Mouse (Mus musculus) NIH3T3 (cell line): ENCODE measurements at regions not wholly inside any gene's neighbourhood (a gene's known extent, or its start where the extent isn't known, plus 50 kb on each side); places are given as distances from the start of the nearest gene placed in this dataset.
"Not testable (repeated sequence)": the region's sequence is repeated elsewhere in the genome, so short reads cannot be mapped to it uniquely, and the experiment has no call there.

ENCODE experiments used
- DNase-seq: peaks from one replicate; pipeline ENCODE4 v3.0.0-alpha.2; 2012; ENCODE audit warnings: low read depth

DNA sequence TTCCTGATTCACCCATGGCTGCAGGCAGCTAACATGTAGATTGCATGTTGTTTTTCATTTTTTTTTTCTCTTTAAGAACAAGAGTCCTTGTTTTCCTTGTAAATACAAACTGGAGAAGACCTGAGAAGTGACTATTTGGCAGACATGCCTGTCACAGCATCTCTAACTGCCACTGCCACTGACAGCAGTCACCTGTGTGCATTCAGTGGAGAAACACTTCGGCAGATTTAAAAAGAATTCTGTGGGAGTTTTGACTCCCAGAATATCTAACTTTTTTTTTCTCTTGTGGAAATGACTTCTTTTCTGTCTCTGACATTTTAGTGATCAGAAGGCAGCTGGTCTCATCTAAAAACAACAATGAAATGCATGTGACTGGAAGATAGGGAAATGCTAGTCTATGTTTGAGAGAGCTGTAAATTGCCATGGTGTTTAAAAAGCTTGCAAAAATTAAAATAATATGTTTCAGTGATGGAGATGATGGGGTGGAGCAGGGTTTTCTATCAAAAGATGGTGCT lies 526.0 kb upstream of the Agtr1b start:
- no peak for DNase-seq

DNA sequence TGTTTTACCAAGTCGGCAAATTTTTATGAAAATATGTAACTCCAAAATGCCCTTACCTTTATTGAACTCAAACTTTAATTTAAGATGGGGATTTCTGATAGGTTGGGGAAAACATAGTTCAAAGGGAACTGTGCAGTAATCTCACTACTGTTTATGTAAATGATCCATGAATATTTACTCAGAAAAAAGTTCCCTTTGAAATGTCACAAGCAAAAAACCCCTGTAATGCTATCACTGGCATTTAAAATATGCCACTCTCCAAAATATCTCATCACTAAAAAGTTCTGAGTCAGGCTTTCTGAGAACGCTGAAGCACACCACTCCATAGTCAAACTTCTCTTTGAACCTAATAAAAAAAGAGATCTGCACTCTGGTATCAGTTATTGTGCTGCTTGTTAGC lies 497.3 kb upstream of the Agtr1b start:
- no peak for DNase-seq

DNA sequence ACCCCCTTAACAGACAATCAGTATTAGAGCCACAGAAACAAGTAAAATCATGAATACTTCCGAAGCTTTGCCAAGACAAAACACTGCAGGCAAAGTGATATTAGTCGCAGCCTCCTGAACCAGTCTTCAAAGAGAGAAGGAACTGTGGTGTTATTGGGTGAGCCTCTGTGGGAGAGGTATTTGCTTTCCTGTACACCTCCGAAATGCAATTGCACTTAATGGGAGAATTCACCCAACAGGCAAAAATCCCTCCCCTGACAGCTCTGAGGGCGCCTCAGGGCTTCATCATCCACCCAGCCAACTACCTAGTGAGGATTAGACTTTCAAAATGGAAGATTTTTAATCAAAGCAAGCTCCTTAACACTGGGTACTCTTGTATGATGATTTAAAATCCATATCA lies 464.1 kb upstream of the Agtr1b start:
- DNase-seq, result no peak

DNA sequence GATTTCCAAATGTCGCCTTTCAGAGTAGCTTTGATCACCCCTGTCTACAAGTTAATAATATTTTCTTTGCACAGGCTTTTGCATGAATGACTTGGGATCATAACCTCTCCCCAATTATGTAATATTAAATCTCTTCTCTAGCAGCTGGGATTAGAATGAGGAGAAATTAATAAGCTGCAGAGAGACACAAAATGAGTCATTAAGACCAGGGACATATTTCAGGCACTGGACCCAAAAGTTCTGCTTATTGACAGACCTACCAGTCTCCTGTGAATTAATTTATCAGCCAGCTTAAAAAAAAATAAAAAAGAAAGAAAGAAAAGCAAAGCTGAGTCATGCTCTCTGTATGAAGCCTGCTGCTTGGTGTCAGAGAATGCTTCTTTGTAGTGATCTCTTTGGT lies 462.4 kb upstream of the Agtr1b start:
- DNase-seq, result no peak

DNA sequence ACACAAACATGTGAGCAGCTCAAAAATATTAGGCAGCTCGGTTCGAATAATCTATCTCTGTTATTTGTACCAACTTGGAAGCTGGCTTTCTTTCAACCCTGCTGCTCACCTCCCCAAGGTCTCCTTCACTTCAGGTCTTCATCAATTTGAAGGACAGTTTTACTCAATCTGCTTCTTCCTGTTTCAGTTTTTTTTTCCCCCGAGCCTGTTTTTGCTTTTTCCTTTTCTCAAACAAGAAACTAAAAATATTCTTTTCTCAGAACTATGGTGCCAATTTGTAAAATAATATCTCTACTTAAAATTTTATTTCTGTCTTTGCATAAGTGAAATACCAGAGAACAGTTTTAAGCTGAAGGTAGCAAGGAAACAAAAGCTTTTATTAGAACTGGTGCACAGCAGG lies 461.8 kb upstream of the Agtr1b start:
- no peak for DNase-seq

DNA sequence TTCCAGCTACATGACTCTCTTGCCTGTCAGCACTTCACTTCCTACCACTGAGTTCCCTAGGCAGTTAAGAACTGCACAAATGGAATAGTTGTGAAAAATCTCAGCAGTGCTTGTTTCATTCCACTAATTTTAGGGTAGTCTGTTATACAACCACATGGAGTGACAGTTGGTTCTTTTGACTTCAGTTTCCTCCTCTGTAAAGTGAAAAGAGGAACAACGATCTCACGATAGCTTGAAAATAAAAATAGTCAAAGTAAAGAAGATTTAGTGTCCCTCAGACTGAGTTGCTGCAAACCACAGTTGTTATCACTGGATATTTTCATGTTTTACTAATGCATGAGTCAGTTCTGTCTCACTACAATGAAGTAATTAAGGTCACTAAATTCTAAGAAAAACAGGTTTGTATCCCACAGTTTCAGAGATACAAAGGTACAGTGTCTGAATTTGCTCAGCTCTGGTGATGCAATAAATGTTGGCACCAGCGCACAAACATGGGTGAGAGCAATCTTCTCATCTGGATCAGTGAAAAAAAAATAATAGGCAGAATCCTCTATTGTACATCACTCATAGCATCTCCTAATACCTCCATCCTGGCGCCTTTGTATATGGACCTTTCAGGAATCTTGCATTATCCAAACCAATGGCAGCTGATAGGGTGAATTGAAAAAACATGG lies 458.8 kb upstream of the Agtr1b start:
- DNase-seq, result no peak

DNA sequence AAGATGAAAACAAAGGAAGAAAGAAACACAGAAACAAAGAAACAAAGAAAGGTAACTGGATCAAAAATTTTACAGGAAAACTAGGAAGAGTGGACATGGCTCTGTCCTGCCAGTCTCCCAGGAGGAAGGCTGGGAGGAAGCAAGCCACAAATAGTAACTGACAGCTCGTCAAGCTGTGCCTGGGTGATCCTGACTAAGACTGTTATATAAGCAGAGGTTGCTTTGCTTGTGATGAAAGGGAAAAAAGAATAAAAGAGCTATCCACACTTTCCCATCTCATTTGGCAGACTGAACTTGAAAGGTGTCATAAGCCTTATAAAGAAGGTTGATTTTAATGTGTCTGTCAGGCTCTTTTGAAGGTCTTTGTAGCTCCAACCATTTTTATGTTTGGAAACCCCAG lies 455.2 kb upstream of the Agtr1b start:
- no peak for DNase-seq

DNA sequence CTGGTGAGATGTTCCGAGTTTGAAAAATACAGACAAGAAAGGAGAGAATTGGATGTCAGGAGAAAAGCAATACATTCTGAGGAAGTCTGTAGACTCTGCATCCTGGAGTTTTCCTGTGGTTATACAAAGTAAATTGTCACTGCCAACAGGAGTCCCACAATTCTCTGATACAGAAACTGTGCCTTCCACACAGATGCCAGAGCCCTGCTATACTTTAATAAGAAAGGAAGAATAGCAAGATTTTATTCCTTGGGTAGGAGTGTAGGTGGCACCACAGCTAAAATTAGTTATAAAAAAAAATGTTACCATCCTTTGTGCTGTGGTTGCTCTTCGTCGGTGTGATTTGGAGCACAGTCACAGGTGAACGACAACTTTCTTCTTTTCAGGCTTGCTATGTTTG lies 454.7 kb upstream of the Agtr1b start:
- no peak for DNase-seq

DNA sequence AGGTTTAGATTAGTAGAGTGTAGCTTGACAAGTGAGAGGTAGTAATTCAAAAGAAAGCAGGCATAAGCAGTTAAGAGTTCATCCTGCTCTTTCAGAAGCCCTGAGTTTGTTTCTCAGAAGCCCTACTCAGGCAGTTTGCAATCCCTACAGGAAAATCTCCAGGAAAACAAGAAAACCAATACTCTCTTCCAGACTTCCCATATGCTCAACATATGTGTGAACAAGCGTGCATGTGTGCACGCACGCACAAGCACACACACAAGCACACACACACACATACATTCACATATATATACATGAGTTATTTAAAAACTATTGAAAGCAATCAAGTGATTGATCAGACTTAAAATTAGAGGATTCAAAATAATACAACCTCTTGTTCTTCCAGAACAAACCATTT lies 453.1 kb upstream of the Agtr1b start:
- DNase-seq, result no peak

DNA sequence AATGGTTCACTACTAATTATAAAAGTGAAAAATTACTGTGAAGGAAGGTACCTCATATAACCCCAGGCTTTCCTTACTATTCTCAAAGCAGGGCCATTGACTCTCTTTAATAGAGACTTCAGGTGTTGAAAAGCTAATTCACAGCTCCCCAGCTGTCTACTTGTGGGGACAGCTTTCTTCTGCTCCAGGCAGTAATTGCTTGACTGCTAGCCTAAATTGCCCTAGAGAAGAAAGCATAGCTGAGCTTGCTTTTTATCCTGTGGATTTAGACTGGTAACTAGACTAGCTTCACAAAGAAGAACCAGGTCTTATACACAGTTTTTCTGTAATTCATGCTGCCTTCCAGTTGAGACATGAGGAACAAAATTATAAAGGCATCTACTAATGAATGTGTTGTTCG lies 452.6 kb upstream of the Agtr1b start:
- DNase-seq, result no peak

DNA sequence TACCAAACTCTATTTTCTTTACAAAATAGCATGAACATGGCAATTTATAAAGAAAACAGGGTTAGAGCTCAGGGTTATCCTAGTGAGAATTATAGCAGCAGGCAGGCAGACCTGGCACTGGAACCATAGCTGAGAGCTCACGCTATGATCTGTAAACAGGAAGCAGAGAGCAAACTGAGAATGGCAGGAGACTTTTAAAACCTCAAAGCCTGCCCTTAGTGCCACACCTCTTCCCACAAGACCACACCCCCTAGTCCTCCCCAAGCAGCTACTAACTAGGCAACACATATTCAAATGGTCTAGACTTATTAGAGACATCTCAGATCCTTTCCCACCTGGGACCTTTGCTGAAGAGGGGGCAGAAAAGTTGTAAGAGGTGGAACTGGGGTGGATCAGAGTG lies 449.6 kb upstream of the Agtr1b start:
- DNase-seq, result no peak

DNA sequence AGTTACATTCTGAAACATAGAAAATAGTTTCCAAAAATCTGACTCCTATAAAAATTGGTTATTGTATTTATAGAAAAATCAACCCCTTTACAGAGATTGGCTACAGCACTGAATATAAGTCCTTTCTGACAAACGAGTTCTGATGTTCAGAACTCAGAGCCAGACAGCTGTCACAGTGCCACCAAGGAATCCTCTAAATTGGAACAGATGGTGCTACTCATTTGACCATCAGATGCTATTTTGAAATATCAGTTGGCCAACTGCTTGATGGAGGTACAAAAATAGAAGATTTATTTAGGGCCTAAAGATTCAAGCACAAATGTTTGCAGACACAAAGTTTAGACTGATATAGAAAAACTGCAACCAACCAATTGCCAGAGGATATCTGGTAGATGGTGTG lies 427.3 kb upstream of the Agtr1b start:
- DNase-seq, result no peak

DNA sequence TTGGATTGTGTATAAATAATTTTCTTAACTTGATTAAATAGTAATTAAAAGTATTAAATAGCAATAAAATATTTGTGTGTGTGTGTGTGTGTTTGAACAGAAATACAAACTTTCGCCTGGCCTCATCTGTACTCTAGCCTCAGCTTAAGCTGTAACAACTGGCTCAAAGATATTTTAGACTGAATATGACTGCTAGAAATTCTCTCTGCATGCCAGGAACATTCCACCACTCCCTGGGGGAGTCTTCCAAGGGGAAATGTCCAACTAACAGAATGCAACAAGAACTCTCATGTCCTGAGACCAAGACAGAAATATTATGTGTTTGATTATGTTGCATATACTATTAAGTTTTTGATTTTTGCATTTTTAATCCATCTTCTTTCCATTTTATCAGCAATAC lies 425.5 kb upstream of the Agtr1b start:
- no peak for DNase-seq

DNA sequence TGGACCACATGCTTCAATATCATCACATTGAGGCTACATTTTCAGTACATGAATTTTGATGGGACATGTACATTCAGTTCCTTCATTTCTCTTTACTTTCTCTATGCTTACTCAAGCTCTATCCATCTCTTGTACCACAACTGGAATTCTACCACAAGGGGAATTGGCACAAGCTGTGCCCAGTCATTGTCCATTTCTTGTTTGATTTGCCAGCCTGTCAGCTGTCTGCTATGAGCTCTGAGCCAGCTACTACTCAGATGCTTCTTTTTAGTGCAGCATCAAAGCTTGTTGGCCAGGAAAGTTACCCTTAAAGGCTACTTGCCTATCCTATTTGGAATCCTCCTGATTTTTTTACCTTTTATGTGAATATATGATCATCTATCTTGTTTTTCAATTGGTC lies 410.9 kb upstream of the Agtr1b start:
- DNase-seq, result no peak

DNA sequence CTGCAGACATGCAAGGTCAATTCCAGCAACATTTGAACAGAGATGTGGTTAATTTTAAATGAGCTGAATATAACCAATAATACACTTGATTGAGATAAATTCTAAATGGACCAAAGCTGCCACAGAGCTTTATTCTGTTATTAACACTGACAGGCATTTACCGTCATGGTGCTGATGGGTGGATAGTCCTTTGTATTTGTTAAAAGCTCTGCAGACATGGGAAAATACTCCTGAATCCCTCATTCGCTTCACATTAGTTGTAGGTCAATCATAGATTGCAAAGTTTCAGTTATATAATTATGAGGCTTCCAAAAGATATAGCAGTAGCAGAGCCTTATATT lies 410.0 kb upstream of the Agtr1b start:
- DNase-seq, result no peak

DNA sequence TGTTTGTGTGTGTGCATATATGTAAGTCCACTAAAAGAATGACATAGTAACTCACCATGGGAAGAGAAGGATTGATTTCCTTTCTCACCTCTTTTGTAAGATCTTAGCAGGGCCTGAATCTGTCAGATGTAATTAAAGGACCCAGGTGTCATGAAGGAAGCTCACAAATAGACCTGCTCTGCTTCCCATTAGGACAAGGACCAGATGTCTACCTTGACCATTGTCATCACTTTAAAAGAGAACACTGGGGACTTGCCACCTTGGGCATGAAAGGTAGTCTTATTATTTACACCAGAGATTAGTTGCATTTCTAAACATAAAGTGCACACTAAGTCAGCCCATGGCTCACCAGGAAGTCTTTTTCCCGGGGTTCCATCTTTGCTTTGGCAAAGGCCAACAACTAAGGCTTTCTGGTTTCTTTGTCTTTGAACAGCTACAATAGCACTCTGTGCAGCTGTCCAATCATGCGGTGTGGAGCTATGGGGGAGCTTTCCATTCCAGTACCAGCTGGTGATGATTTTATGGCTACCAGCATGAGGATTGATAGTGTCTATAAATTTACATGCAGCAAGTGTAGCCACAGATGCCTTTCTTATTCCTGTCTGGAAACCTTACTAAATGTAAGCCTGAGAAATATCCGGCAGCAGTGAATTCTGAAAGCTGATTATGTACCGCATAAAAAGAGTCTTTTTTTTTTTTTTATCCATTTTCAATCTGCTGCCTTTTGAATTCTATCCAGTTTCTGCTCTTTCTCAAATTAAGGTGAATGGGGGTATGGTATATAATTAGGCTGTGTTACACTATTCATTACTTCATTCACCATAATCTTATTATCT lies 409.4 kb upstream of the Agtr1b start:
- no peak for DNase-seq

DNA sequence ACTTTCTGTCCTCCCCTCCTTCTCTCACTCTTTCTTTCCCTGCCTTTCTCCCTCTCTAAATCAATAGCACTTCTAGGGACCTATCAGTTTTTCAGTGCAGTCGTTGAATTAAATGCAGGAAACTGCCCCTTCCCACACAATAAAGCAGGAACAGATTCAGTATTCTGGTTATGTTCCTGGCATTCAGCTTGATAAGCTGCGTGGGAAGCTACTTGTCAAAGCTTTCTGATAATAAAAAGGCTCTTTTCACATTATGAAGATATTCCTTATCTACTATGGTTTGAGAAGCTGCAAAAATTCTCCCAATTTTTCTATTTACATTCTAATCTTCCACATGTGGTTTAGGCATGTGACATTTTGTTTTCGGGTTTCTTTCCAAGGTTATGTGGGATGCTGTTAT lies 367.3 kb upstream of the Agtr1b start:
- no peak for DNase-seq

DNA sequence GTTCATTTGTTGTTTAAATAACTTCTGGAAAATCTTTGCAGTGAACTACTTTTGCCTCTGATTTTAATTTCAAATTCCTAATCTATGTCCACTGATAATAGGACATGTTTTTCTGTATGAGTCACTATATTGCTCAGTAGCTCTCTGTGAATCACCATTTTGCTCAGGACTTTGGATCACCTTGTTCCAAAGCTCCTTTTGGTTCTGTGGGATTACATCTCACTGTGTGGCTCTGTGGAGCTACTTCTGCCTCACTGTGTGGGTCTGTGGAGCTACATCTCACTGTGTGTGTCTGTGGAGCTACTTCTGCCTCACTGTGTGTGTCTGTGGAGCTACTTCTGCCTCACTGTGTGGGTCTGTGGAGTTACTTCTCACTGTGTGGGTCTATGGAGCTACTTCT lies 365.0 kb upstream of the Agtr1b start:
- no peak for DNase-seq

DNA sequence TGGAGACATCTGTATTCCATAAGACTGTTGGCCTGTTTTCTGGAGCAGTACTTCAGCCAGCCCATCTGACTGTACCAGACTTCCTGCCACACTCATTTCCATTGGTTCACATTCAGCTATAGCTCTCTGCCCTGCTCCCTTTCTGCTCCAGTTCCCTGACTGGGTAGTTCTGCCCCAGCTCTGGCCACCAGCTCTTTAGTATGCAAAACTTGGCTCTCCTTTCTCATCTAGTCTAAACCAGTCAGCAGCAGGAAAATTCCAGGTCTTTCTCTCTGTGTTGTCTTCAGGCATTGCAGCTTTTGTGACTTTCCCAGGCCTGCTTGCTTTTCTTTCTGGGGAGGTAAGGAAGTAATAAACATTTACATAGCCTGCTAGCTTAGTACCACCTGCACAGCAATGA lies 363.5 kb upstream of the Agtr1b start:
- no peak for DNase-seq

DNA sequence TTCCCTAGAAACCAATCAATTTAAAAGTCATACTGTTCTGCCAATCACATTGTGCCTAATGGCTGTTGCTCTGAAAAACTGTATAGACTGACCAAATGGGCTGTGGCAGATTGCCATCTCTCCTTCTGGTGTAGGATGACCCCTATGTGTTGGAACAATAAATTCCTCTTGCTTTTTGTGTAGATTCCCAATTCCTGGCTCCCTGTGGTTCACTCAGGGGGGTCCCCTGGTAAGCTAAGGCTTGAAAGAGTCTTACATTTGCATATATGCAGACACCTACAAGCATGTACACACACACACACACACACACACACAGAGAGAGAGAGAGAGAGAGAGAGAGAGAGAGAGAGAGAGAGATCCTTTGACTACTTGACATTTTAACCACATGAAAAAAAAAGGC lies 362.8 kb upstream of the Agtr1b start:
- DNase-seq, result not testable (repeated sequence)

DNA sequence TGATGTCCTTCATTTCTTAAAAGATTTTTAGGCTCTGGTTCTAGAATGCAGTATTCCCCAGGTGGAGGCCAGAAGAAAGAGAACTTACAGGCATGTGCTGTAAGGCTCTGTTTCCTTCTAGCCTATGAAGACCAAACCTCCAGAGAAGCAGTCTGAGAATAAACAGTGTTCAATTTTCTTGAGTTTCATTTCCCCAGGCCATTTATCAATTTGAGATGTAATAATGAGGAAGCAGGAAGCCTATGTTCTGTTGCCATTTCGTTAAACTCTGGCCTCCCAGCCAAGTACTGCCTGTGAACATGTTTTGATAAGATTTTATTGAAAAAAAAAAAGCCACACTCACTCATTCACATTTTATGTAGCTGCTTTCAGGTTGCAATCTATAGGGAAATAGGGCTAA lies 347.7 kb upstream of the Agtr1b start:
- DNase-seq, result no peak

DNA sequence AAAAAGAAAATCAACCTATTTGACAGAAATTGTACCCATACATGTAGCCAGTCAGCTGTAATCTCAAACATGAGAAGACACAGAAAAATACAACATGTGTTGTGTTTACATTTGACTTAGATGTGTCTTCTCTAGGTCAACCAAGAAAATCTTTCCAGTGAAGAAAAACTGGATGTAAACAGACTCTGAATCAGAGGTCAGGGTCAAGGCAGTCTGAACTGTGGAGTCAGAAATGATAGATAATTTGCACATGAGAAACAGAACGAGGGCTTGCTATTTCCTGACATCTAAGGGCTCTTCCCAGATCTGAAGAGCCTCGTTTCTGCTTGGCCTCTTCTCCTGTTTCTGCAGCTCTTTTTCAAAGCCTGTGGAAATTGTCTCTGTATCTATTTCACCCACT lies 342.7 kb upstream of the Agtr1b start:
- no peak for DNase-seq

DNA sequence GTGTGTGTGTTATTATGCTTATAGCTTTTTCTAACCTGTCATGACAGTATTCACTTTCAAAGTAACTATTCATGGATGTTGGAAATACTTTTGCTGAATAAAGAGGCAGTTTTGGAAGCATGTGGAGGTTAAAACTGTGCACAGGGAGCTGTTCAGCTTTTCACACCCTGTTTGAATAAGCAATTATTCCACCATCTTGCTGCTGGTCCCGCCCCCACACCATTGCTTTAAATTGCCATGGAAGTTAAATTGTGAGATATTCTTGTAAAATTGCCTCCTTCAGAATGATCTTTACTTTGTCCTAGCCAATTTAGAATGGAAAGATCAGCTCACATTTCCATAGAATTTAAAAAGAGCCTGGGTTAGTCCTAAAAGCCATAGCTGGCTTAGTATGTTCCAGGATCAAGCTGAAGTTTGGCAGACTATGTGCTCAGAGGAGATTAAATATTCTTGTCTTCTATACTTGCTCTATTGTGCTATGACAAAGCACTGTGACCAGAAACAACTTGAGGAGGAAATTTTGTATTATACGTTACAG lies 328.4 kb upstream of the Agtr1b start:
- no peak for DNase-seq
